Mouse (Mus musculus): ENCODE measurements at regions not wholly inside any gene's neighbourhood (a gene's known extent, or its start where the extent isn't known, plus 50 kb on each side); places are given as distances from the start of the nearest gene placed in this dataset.

DNA sequence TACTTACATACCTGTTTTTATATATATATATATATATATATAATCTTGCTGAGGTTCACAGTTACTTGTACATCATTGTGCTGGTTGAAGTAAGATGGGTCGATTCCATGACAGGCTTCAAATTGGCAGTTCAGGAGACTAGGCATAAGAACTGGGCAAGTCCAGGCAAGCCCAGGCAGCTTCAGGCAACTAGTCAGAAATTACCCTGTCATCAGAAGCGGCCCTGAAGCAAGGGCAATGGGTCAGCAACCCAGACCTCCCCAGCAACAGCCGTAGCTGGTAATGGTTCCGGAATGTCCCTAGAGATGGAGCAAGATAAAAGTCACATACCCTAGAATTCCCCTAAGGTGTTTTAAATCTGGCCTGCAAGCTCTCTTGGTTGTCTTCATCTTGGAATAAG is 2088.0 kb downstream of the A830018L16Rik start:
- TF ChIP-seq CTCF (IDR thresholded peaks at IDR 0.05; ENCODE audit: extremely low read depth, insufficient read depth, low read length) = no peak
- TF ChIP-seq POLR2A (IDR thresholded peaks at IDR 0.05; ENCODE audit: extremely low read depth, insufficient read depth, low read length) = no peak
